Mouse (Mus musculus): ENCODE data around the gene Mapk1ip1.

Mapk1ip1 gene

GRCm38 (mm10) chr7:138845544-138846391 lies at the start of gene Mapk1ip1, which contains the start of gene Ppp2r2d:
Mapk1ip1 (minus strand) TSS chr7:138846273.
Ppp2r2d (plus strand) TSS chr7:138846079.
- in situ Hi-C loops (cut with MseI, MboI), result loop anchor here in 1 of 2 experiments (10.0 to 25.0 kb wide), 2 partner anchors 79 to 1358 kb away; no protein-coding TSS in a partner anchor

GRCm38 (mm10) chr7:138885365-138886289 lies 39.6 kb upstream of the Mapk1ip1 start:
- in situ Hi-C loops (cut with MseI, MboI), result no loop called here

GRCm38 (mm10) chr7:138883724-138884123 lies 37.7 kb upstream of the Mapk1ip1 start:
- in situ Hi-C loops (cut with MseI, MboI), result no loop called here

GRCm38 (mm10) chr7:138875031-138875430 lies 29.0 kb upstream of the Mapk1ip1 start:
- in situ Hi-C loops (cut with MseI, MboI), result no loop called here

GRCm38 (mm10) chr7:138872956-138873355 lies 26.9 kb upstream of the Mapk1ip1 start:
- in situ Hi-C loops (cut with MseI, MboI), result no loop called here

GRCm38 (mm10) chr7:138868316-138868715 lies 22.2 kb upstream of the Mapk1ip1 start:
- in situ Hi-C loops (cut with MseI, MboI), result no loop called here

GRCm38 (mm10) chr7:138867286-138867685 lies 21.2 kb upstream of the Mapk1ip1 start:
- in situ Hi-C loops (cut with MseI, MboI), result no loop called here

GRCm38 (mm10) chr7:138864776-138865175 lies 18.7 kb upstream of the Mapk1ip1 start:
- in situ Hi-C loops (cut with MseI, MboI), result no loop called here

GRCm38 (mm10) chr7:138863950-138864572 lies 18.0 kb upstream of the Mapk1ip1 start:
- in situ Hi-C loops (cut with MseI, MboI), result no loop called here

GRCm38 (mm10) chr7:138856670-138857069 lies 10.6 kb upstream of the Mapk1ip1 start:
- in situ Hi-C loops (cut with MseI, MboI), result no loop called here

- in situ Hi-C loops (cut with MseI, MboI), result no loop called here
Measured at GRCm38 (mm10) chr7:138854201-138854600, 8.1 kb upstream of the Mapk1ip1 start.

- in situ Hi-C loops (cut with MseI, MboI), result no loop called here
Measured at GRCm38 (mm10) chr7:138853417-138854031, 7.5 kb upstream of the Mapk1ip1 start.

GRCm38 (mm10) chr7:138850083-138850482 lies 4.0 kb upstream of the Mapk1ip1 start:
- in situ Hi-C loops (cut with MseI, MboI), result no loop called here

- in situ Hi-C loops (cut with MseI, MboI), result loop anchor here in 1 of 2 experiments (10.0 to 25.0 kb wide), 2 partner anchors 77 to 1361 kb away; no protein-coding TSS in a partner anchor
Measured at GRCm38 (mm10) chr7:138848028-138848920, 2.2 kb upstream of the Mapk1ip1 start.

GRCm38 (mm10) chr7:138847316-138848027 lies 1.4 kb upstream of the Mapk1ip1 start:
- in situ Hi-C loops (cut with MseI, MboI), result loop anchor here in 1 of 2 experiments (10.0 to 25.0 kb wide), 2 partner anchors 77 to 1360 kb away; no protein-coding TSS in a partner anchor

- in situ Hi-C loops (cut with MseI, MboI), result loop anchor here in 1 of 2 experiments (10.0 to 25.0 kb wide), 2 partner anchors 78 to 1359 kb away; no protein-coding TSS in a partner anchor
Measured at GRCm38 (mm10) chr7:138846502-138846991, 474 bp upstream of the Mapk1ip1 start.

GRCm38 (mm10) chr7:138845111-138845510 lies 962 bp downstream of the Mapk1ip1 start:
- in situ Hi-C loops (cut with MseI, MboI), result loop anchor here in 1 of 2 experiments (10.0 to 25.0 kb wide), 2 partner anchors 80 to 1358 kb away; no protein-coding TSS in a partner anchor

GRCm38 (mm10) chr7:138843421-138843820 lies 2.7 kb downstream of the Mapk1ip1 start:
- in situ Hi-C loops (cut with MseI, MboI), result loop anchor here (5.0 to 25.0 kb wide), 3 partner anchors 79 to 1356 kb away; no protein-coding TSS in a partner anchor

Measured in mouse trophoblast stem cell (cell line).